Mouse (Mus musculus) hematopoietic multipotent progenitor cell, adult 10-12 weeks (in vitro differentiated cells): ENCODE results near the gene Trp53bp2. TPM values are rescaled to one million over a fixed set of nuclear protein-coding genes. Genes with fewer than 3 reads are reported as not detected.

Experiments
- polyA plus RNA-seq: library from polyadenylated mRNA; stranded (reverse); fragments of >175 nt; gene quantifications from 2 replicates; pipeline ENCODE4 v1.2.3, GENCODE M21; 2012; ENCODE audit warnings: low replicate concordance

Gene Trp53bp2
- 6.0 and 29.1 TPM in 2 replicates for polyA plus RNA-seq

DNA sequence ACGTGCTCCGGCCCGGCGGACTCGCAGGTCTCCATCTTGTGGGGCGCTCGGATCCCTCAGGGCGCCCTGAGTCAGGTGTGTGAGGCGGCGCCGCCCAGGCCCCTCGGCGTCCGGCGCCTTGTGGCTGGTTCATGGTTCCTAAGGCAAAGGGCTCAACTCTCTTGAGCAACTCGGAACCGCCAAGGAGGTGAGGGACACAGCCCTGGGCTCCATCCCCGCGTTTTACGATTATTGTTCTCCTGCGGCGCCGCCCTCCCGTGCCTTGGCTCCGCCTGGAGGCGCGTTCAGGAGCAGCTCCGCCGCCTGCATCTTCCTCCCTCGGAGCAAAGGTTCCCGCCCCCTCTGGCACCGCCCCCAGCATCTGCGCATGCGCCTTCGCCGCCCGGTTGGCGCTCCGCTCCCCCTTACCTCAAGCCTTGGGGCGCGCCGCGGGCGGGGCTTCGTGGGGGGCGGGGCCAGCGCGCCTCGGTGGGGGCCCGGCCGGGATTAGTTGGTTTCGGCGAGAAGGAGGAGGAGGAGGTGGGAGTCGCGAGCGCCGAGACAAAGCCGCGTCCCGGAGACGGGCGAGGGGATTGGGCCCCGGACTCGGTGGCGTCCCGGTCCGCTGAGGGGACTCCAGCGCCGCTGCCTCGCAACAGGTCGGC, at the start of gene Trp53bp2:
Trp53bp2 (plus strand) TSS at position 489 of the 644 bp plus-strand sequence.

Other genes with a start within 250 kb of the Trp53bp2 start
- gene Vmn1r1, start 244.7 kb upstream of the Trp53bp2 start, polyA plus RNA-seq: not detected in 2 replicates
- gene Degs1, start 126.4 kb upstream of the Trp53bp2 start, polyA plus RNA-seq: 28.1 and 32.3 TPM in 2 replicates
- 21.5 and 173 TPM in 2 replicates for gene Fbxo28, start 67.5 kb upstream of the Trp53bp2 start, polyA plus RNA-seq
- 18.9 and 43.8 TPM in 2 replicates for gene Capn2, start 108.4 kb downstream of the Trp53bp2 start, polyA plus RNA-seq
- gene Capn8, start 155.8 kb downstream of the Trp53bp2 start, polyA plus RNA-seq: not detected in 2 replicates